Mouse (Mus musculus) cerebellum, adult 18-20 months (tissue): ENCODE measurements around the gene Olfr71.

ENCODE experiments used
- DNase-seq, 2 experiments: peaks; one replicate each; pipeline ENCODE4 v3.0.0; 2021

Olfr71 gene

GRCm38 (mm10) chr4:43711821-43712220 is 1.8 kb upstream of the Olfr71 start:
- DNase-seq: peak; percentile 86 to 91

- DNase-seq: no peak
Measured at GRCm38 (mm10) chr4:43705991-43706390, 4.1 kb downstream of the Olfr71 start.

- no peak for DNase-seq
Measured at GRCm38 (mm10) chr4:43703851-43704250, 6.2 kb downstream of the Olfr71 start.

GRCm38 (mm10) chr4:43703439-43703838 is 6.6 kb downstream of the Olfr71 start:
- no peak for DNase-seq

- DNase-seq: no peak
Measured at GRCm38 (mm10) chr4:43700707-43701106, 9.3 kb downstream of the Olfr71 start, which contains the start of gene Olfr70. Gene Olfr70, minus strand, starts transcription at chr4:43700807.

- peak; percentile 48 to 49 for DNase-seq
Measured at GRCm38 (mm10) chr4:43696561-43696960, 13.5 kb downstream of the Olfr71 start.

GRCm38 (mm10) chr4:43695249-43695671 is 14.8 kb downstream of the Olfr71 start:
- no peak for DNase-seq

- DNase-seq: no peak
Measured at GRCm38 (mm10) chr4:43694439-43695248, 15.4 kb downstream of the Olfr71 start.

GRCm38 (mm10) chr4:43693806-43694241 is 16.2 kb downstream of the Olfr71 start:
- no peak for DNase-seq

- no peak for DNase-seq
Measured at GRCm38 (mm10) chr4:43691026-43691425, 19.0 kb downstream of the Olfr71 start.

GRCm38 (mm10) chr4:43690021-43690420 is 20.0 kb downstream of the Olfr71 start:
- DNase-seq: no peak

- no peak for DNase-seq
Measured at GRCm38 (mm10) chr4:43679416-43680043, 30.5 kb downstream of the Olfr71 start.

- DNase-seq: no peak
Measured at GRCm38 (mm10) chr4:43678541-43678940, 31.5 kb downstream of the Olfr71 start.

- no peak for DNase-seq
Measured at GRCm38 (mm10) chr4:43675608-43676007, 34.4 kb downstream of the Olfr71 start.

GRCm38 (mm10) chr4:43674974-43675373 is 35.1 kb downstream of the Olfr71 start:
- DNase-seq: no peak

- no peak for DNase-seq
Measured at GRCm38 (mm10) chr4:43673703-43674102, 36.4 kb downstream of the Olfr71 start.

- peak; percentile 92 to 95 for DNase-seq
Measured at GRCm38 (mm10) chr4:43672070-43672469, 38.0 kb downstream of the Olfr71 start.

GRCm38 (mm10) chr4:43669428-43669794 is 40.6 kb downstream of the Olfr71 start:
- DNase-seq: peak in 1 of 2 experiments; percentile 75

GRCm38 (mm10) chr4:43668782-43669427 is 41.1 kb downstream of the Olfr71 start, which contains the start of the genes Tmem8b and Fam221b:
Gene Tmem8b, plus strand, starts transcription at chr4:43668971.
Gene Fam221b, minus strand, starts transcription at chr4:43669145.
- DNase-seq: peak; percentile 95 to 96

- DNase-seq: no peak
Measured at GRCm38 (mm10) chr4:43666412-43666811, 43.6 kb downstream of the Olfr71 start.

- no peak for DNase-seq
Measured at GRCm38 (mm10) chr4:43657146-43657545, 52.9 kb downstream of the Olfr71 start.

- DNase-seq: peak; percentile 95 to 100
Measured at GRCm38 (mm10) chr4:43656339-43657109, 53.5 kb downstream of the Olfr71 start, which contains the start of gene Hint2. Gene Hint2, minus strand, starts transcription at chr4:43656466.
